Mouse (Mus musculus): ENCODE data around the gene Tmprss3.

The Tmprss3 gene

DNA sequence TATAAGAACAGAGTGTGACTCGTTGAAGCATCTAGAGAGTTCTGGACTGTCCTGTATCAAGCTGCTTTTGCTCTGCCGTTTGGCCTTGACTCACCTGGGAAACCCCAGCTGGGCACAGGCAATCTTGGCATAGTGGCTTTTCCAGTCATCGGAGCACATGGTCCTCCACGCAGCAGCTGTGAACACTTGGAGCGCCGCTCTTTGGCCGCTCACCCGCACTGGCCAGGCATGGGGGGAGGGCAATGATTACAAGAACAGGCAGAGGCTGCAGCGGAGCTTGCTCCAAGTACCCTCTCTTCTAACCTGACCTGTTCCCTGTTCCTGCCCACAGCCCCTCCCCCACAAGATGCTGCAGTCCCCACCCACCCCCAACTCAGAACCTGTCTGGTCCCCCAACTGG lies 5.4 kb downstream of the Tmprss3 start:
- DNase-seq, result no peak

DNA sequence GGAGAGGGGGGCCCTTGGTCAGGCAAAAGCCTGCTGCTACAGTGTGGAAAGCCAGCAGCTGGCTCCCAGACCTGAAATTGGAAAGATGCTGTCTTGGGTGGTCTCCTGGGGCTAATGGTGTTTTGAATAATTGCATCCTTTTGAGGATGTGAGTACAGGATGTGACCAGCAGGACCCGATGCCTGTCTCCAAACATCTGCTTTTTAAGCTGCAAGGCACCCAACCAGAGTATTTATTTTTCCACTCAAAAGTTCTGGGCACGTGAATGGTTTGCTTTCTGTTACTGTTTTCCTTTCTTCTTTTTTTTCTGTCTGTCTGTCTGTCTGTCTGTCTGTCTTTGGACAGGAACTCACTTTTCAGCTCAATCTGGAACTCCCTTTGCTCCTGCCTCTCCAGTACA lies 6.1 kb downstream of the Tmprss3 start:
- DNase-seq, result peak; percentile 70

DNA sequence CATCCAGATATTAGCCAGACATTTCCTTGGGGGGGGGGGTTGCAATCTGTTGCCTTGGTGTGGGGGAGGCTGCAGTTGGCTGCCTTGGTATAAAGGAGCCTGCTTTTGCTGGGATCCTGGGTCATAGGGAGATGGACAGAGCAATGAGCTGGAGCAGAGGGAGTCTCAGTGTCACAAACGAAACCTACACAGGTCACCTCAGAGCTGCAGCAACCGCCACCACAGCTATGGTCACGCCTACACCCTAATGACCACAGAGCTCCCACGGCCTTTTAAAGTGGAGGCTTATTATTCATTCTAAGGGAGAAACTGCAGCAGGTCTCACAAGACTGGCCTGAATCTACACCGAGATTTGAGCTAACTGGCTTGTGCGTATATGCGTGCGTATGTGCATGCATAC lies 7.0 kb downstream of the Tmprss3 start:
- DNase-seq, result peak; percentile 64

DNA sequence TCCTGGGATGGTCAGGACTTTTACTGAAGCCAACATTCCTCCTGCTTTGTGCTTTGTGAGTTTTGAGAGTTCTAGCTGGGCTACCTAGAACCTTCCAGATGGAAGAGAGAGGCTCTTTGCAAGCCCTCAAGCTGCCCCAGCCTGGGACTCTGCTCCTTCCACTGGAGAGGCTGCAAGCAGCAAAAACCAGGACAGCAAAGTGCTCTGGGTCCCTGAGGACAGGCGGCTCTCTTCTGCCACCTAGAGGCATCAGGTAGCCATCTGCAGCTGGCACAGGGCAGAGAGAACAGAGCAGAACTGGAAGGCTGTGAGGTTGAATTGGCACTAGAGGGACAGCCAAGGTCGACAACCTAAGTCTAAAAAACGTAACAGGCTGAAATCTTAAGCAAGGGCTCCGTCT lies 11.4 kb downstream of the Tmprss3 start:
- no peak for DNase-seq

DNA sequence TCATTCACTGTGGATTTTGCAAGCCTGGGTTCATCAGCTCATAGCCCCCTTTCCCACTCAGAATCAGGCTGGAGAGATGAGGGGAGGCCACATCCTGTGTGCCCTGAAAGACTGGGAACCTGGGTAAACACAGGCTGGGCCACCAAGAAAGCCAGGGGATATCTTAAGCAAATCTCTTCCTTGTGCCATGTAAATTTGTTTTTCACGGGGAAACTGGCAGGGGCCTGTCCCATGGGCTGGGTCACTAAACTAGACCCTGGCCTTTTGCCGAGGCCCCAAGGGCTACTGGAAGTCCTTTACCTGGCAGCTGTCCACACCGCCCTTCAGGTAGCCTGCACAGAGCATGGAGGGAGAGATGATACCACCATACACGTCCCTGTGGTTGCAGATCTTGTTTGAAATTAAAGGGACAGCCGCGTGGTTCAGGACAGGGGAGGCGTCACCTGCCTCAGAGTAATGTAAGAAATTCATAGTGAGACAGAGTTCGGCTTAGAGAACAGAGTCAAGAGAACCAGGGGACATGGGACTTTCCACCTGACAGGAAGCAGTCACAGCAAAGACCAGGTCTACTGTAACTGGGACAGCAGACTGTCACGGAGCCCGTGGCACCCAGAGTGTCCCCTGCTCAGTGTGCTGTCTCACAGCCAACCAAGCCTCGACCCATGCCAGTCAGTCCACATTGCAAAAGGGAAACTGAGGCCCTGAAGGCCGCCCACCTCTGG lies 14.3 kb downstream of the Tmprss3 start:
- DNase-seq, result no peak

DNA sequence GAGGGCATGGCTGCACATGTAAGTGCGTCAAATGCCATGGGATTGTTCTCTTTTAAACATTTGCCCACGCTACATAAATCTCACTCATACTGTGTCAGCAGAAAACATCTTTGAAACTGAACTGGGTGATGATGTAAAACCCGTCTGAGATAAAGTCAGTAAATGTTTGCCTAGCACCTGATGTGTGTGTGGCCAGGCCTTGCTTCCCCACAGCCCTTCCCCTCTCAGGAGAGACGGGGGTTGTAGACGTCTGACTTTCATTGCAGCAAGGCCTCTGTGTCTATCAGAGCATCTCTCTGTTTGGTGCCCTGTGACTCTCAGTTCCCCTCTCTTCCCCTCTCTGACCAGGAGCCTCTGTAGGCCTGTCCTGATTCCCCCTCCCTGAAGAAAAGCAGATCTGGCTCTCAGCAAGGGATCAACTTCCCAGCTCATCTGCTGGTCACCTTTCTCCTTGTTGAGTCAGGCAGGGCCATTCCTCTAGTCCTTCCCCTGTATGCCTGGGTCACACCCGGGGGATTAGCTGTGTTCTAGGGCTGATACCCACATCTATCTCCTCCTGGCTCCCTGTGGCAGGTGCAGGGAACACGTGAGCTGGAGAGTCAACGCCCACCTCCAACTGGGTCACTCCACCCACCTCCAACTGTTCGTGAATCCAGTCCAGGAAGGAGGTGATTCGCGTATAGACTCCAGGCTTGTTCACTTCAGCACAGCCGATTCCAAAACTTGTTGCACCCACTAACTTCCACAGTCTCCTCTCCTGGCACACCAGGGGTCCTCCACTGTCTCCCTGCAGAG lies 15.4 kb downstream of the Tmprss3 start:
- no peak for DNase-seq

DNA sequence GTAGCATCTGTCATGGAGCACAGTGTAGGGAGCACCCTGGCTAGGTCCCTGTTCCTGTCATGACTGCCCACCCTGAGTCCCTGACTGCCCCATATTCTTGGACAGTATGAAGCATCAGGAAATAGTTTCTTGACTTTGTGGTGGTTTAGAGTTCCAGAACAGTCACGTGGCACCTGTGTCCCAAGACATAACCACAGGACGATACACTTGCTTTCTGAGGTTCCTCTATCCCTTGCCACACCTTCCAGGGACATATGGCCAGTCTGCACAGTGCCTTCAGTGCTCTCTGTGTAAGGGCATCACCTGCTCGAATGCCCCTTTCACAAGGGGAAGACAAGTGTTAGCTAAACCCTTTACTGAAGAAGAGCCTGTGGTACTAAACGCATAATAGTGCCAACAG lies 17.3 kb downstream of the Tmprss3 start:
- DNase-seq, result no peak

DNA sequence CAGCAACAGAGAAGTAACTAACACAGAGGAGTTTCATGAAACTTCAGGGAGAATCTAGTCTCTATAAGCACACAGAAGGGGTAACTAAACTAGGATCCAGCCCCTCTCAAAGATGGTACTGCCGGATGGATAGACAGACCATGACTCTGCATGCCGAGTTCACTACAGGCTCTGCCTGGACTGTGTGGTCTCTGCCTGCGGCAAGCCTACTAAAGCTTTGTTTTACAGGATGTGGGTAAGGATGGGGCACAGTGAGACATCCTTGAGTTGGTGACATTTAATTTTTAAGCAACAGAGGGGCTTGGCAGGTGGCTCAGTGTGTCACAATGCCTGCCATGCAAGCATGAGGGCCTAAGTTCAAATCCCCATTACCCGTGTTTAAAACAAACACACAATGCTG lies 22.5 kb downstream of the Tmprss3 start:
- no peak for DNase-seq

DNA sequence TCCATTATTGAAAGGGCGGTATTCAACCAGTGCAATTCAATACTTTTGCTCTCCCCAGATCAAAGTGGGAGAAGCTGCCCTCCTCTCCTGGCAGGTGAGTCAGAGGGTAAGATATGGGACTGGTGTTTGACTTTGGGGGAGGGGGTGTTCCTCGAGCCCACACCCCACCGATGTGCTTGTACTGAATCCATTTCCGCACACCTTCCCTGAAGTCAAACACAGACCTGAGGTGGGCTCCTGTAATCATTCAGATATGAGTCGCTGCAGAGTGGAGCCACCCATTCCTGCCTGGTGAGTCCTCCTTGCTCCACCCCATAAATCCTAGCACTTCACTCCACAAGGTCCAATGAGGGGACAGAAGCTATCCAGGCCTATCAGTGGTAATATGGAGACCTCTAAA lies 29.0 kb downstream of the Tmprss3 start:
- DNase-seq, result no peak

DNA sequence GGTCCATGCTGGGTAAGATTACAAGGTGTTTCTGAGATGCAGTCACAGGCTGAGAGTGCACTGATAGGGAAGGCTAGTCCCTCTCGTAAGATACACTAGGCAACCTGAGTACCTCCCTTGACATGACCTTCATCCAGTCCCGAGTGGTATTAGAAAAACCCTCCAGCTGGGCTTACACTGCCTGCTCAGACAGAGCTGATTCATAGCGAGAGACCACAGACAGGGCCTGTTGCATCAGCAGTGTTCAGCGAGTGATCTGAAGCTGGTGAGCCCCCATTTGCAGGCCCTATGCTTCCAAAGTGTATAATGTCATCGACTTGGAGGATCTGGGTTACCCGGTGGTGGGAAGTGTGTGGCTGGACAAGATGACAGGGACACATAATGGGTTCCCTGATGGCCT lies 33.6 kb downstream of the Tmprss3 start, which contains the start of gene Tff1:
Gene Tff1 (minus strand): TSS at position 151 of the 400 bp plus-strand sequence.
- DNase-seq, result no peak

DNA sequence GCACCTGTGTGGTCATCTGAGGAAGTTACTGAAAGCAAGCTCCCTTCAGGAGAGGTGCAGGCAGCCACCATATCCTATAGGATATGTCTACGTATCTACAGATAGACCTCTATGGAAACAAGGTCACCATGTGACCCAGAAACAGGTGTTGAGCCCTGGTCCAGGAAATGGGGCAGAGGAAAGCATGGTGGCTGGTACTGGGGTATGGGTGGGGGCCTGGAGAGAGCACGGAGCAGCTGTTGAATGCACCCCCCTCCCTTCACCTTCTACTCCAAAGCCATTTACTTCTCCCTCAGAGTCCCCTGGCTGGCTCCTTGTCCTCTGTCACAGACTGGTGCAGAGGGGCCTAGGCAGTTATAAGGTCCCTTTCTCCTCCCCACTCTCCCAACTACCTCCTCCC lies 35.0 kb downstream of the Tmprss3 start:
- no peak for DNase-seq

DNA sequence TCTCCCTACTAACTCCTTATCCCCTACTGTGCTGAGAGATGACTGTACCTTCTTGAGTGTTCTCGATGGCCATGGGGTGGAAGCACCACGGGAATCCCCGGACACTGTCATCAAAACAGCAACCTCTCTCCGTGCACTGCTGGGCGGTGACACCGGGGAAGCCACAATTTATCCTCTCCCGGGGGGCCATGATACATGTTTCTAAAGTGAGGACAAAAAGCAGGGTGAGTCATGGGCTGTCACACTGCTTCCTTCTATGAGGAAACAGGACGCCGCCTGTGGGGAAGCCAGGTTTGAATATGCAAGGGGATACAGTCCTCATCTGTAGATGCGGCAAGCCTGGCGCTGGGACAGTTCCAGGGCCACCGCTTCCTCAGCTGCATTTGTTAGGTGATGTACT lies 36.2 kb downstream of the Tmprss3 start:
- no peak for DNase-seq

DNA sequence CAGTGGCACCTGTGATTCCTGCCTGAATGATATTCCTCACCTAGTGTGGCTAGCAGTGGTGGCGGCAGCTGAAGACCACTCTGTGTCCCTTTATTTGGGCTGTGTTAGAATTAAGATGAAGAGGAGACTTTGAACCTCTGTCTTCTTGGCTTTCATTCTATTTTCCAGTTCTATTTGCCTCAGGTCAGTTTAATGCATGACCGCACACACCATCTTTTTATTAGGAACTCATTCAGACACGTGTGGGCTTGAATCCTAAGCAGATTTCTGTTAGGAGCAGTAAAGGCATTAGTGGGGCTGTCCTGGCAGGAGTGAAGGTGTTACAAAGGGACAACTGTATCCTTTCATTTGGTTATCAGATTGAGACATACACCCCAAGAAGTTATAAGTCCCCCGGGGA lies 38.5 kb downstream of the Tmprss3 start:
- DNase-seq, result no peak

DNA sequence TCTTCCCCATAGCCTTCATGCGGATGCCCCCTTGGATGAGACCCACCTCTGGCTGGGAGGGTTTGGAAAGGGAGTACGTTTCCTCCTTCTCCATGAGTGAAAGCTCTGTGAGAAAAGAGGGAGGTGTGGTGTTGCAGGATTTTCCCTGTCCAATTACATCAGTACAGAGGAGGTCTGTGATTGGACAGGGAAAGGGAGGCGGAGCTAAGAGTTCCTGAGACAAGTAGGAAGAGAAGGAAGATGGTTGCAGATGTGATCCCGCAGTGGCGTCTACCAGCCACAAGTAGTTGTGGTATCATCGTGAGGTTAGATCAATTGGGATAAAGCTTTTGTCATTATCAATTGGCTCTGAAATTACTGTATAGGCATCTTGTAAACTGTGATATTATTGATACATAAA lies 40.9 kb downstream of the Tmprss3 start:
- DNase-seq, result no peak

DNA sequence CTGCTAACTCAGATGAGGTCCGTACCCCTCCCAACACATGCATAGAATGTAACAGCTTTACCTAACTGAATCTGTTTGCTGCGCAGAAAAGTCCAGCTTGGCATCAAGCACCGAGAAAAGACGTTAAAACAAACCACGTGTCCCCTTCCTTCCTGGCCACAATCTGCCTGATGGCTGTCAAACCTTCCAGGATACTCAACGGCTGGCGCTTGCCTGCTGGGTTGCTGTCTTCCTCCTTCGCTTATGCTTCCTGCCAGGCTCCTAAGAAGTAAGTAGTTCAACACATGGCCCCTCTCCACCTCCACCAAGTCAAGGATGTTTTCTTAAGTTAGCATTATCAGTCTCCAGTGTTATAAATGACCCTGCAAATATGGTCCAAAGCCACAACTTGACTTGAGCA lies 45.0 kb downstream of the Tmprss3 start:
- DNase-seq, result no peak

DNA sequence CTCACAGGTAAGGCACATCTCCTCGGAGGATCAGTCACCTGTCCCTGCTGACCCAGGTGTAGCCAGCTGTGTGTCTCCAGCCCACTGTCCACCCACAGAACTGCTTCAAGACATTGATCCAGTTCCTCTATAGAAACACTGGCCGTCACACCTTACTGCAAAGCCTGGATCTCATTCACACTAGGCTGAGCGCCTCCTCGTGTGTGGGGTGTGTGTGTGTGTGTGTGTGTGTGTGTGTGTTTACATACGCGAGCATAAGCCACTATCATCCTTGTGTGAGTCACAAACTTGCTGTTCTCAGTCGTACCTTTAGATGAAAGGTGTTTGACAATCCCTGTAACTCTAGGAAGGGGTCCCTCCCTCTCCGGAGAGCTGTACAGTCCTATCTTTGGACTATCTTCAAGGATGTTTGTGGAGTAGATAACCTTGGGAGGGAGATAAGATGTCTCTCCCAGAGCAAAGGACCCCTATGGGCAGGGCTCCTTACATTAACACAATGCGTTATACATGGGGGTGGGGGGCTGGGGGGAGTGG lies 45.7 kb downstream of the Tmprss3 start:
- DNase-seq, result no peak

DNA sequence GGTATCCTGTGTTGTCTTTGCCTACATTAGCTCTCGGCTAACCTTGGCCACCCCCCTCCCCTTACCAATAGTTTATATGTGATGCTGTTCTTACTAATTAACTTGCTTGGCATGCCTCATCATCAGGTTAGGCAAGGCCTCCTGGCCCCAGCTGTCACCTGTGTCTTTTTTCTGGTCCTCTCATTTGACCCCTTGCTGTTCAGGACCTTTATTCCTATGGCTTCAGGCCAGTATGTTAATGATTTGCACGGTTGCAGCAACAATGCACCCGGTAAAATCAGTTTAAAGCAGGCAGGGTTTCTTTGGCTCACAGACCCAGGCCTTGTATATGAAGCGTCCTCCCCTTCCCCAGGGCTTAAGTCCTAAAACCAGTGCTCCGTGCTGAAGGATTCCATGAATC lies 46.3 kb downstream of the Tmprss3 start:
- DNase-seq, result no peak

DNA sequence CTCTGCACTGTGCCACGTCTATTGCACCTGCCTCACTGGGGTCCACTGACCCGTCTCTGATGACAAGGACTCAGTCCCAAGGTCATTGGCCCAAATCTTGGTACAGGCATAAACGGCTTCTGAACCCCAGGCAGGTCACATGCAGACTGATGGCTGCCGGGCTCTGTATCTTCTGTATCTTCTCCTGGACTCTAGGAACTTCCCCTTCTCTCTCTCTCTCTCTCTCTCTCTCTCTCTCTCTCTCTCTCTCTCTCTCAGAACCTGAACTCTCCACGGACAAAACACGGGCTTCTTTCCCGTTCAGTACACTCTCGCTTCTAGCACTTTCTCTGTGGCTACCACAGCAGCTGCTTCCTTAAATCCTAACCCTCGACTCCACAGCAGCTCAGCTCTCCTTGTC lies 52.8 kb downstream of the Tmprss3 start:
- no peak for DNase-seq

DNA sequence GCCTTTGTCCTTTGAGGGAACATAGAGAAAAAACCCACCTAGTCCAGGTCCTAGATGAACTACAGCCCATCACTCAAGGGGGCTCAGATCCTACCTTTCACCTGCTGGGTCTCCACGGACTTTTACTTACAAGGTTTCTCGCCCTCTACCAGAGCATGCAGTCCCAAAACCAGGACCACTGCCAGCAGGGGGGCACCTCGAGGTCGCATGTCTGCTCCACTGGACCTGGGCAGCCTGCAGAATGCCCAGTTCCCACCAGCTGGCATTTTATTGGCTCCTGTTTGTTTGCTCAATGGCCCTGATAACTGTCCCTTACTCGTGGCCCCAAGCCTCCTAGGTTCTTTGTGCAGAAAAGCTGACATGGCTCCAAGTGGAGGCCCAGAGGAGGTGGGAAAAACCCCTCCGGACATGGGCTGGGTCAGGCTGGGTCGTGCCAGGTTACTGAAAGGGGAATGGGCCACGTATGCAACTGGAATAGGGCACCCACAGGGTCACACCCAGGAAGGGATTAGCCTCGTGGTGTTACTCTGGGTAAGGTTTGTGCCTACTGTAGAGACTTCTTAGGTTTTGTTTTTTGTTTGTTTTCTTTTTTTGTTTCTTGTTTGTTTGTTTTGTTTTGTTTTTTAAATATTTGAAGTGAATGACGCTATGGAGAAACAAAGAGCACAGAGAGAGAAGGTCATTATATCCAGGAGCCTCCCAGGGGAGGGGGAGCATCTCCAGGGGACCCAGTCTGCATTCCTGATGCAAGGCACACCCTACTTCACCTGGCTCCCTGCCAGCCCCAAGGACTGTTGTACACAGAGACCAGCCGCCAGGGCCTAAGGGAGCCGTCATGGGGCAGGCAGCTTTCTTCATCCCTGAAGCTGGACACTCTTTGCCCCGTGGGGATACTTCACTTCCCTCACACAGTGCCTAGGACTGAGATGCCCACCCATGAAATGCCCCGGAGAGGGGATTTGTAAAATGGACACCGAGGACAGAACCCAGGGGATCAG lies 54.4 kb downstream of the Tmprss3 start, which contains the start of gene Tff2:
Gene Tff2 (minus strand): TSS at position 243 of the 998 bp plus-strand sequence.
- DNase-seq, result no peak

DNA sequence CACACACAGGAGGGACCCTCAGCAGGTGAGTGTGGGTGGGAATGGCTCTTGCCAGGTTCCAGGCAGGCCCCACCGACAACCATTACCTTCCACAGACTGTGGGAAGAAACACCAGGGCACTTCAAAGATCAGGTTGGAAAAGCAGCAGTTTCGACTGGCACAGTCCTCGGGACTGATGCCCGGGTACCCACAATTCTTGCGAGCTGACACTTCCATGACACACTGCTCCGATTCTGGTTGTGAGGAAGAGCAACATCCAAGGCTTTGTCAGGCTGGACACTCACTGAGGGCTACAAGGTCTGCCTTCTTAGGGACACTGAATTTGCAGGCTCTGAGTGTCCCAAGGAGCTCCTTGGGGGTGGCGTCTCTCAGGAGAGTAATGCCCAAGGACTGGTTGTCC lies 56.7 kb downstream of the Tmprss3 start:
- DNase-seq, result no peak

DNA sequence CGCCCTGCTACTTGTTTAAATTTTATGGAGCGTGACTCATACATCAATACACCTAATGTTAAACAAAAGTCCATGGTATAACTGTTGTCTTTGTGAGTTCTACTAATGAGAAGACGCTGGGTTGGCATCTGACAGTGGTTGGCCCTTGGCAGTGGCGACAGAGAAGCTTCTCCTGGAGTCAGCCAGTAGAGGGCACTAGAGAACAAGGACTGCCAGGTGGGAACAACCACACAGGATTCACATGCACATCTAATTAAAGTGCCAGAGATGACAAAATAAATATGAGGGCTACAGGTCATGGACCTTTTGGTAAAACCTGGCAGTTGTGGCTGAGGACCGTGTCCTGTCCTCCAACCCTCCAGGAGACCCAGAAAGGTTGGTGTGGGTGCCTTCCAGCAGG lies 60.4 kb downstream of the Tmprss3 start:
- DNase-seq, result no peak

DNA sequence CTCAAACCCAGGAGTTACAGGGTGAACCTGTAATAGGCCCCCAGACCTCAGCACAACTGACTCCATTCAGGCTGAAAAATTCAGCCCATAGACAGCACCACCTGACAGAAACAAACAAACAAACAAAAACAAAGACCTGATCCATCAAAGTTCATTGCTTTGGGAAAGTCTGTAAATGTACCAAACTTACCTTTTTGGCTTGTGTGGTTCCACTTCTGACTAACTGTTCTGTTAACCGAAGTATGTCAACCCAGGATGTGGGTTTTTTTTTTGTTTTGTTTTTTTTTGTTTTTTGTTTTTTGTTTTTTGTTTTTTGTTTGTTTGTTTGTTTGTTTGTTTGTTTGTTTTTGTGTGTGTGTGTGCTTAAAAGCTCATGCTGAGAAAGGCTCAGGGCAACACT lies 62.0 kb downstream of the Tmprss3 start:
- no peak for DNase-seq

DNA sequence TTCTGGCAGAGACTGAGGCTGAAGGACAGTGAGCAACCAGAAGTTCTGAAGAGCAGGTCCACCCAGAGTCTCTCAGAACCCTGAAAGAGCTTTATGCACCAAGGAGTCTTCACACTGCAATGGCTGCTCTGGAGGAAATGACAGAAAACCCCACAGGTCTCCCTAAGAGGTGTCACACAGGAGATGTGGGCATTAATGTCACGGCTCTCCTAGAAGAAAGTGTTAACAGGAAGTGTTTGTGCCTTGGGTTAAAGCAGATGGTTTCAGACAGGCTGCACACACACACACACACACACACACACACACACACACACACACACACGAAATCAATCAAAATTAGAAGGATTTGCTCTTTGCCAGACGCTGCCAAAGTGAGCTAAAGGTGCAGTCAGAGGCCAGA lies 62.5 kb downstream of the Tmprss3 start:
- DNase-seq, result no peak

All from heart, adult 11 months (tissue).